Mouse (Mus musculus) embryonic facial prominence, embryonic 14.5 days (tissue): ENCODE measurements around the gene Mrpl12. TPM values are rescaled to one million over a fixed set of nuclear protein-coding genes. Genes with fewer than 3 reads are reported as not detected.
"Not testable (repeated sequence)": the region's sequence is repeated elsewhere in the genome, so short reads cannot be mapped to it uniquely, and the experiment has no call there.

Experiments
- ATAC-seq: fragments of 200-750 bp; cut with Nextera tagmentation; 2 replicates; pipeline ENCODE4 v1.8.0; 2017; ENCODE audit warnings: low read depth, moderate number of reproducible peaks, moderate TSS enrichment
- DNase-seq: peaks from one replicate; pipeline ENCODE4 v3.0.0-alpha.2; 2015; ENCODE audit warnings: low spot score
- H3K27ac ChIP-seq: fragments of 300-500 bp; sonication (generic); replicated peaks from 2 replicates; pipeline ENCODE4 v1.5.1; 2014; ENCODE audit warnings: low read depth, mild to moderate bottlenecking, low read length, moderate library complexity
- H3K27me3 ChIP-seq: fragments of 300-500 bp; sonication (generic); replicated peaks from 2 replicates; pipeline ENCODE4 v1.6.1; 2014; ENCODE audit warnings: low read length; ENCODE audit not compliant: control insufficient read depth, insufficient read depth
- H3K36me3 ChIP-seq: fragments of 300-500 bp; sonication (generic); 2 replicates; pipeline ENCODE4 v1.6.1; 2014; ENCODE audit warnings: low read length, mixed read lengths; ENCODE audit not compliant: control insufficient read depth, insufficient read depth
- H3K4me1 ChIP-seq: fragments of 300-500 bp; sonication (generic); 2 replicates; pipeline ENCODE4 v1.6.1; 2014; ENCODE audit warnings: antibody characterized with exemption, low read length; ENCODE audit not compliant: control insufficient read depth, insufficient read depth
- H3K4me2 ChIP-seq: fragments of 300-500 bp; sonication (generic); 2 replicates; pipeline ENCODE4 v1.6.1; 2014; ENCODE audit warnings: low read depth, mild to moderate bottlenecking, low read length, moderate library complexity, mixed read lengths
- H3K4me3 ChIP-seq: fragments of 300-500 bp; sonication (generic); 2 replicates; pipeline ENCODE4 v1.5.1; 2014; ENCODE audit warnings: low read depth, mild to moderate bottlenecking, low read length
- H3K9ac ChIP-seq: fragments of 300-500 bp; sonication (generic); 2 replicates; pipeline ENCODE4 v1.6.1; 2014; ENCODE audit warnings: low read depth, mild to moderate bottlenecking, low read length, moderate library complexity, mixed read lengths
- H3K9me3 ChIP-seq: fragments of 300-500 bp; sonication (generic); 2 replicates; pipeline ENCODE4 v1.6.1; 2016; ENCODE audit warnings: low read length; ENCODE audit not compliant: control insufficient read depth
- WGBS: fragments of 180-500 bp; shearing (Covaris S2); extraction: QIAGEN DNeasy Blood & Tissue Kit; methylation state at CpG from one replicate; pipeline ENCODE4 v1.1.7; 2014; 5-methylcytosine and 5-hydroxymethylcytosine counted together
- polyA plus RNA-seq: library from polyadenylated mRNA; unstranded; fragments of >200 nt; fragmentation: Nextera tagmentation; extraction: Ambion mirVana; gene quantifications from 2 replicates; pipeline ENCODE4 v1.2.1, GENCODE M21; 2014

Gene Mrpl12
- polyA plus RNA-seq, 1 experiment from 2014 or later, result 148 TPM

- DNase-seq (no peak), ATAC-seq (no peak)
- H3K9me3 ChIP-seq, result no peaks in the 10 kb centered on the region
- H3K4me1 ChIP-seq, result peaks cover 9% of the 10 kb centered on the region
- no peak overlapping the region for H3K9ac ChIP-seq
- 82% methylated on average over 9 of the region's 9 CpGs for WGBS
- H3K27ac ChIP-seq, result no peak overlapping the region
- no peaks in the 10 kb centered on the region for H3K27me3 ChIP-seq
- H3K4me2 ChIP-seq, result no peak overlapping the region
- H3K4me3 ChIP-seq, result no peak overlapping the region
- no peaks in the 10 kb centered on the region for H3K36me3 ChIP-seq
These were observed 24.0 kb downstream of the Mrpl12 start for GRCm38 (mm10) chr11:120508290-120508870.

GRCm38 (mm10) chr11:120509940-120510339, 25.5 kb downstream of the Mrpl12 start:
- H3K27me3 ChIP-seq, result no peaks in the 10 kb centered on the region
- DNase-seq (no peak), ATAC-seq (no peak)
- no peak overlapping the region for H3K9ac ChIP-seq
- H3K4me3 ChIP-seq, result no peak overlapping the region
- H3K4me2 ChIP-seq, result no peak overlapping the region
- peak overlapping the region; percentile 39; the same call in 1 of the 2 replicates for H3K27ac ChIP-seq
- 33% methylated on average over 4 of the region's 4 CpGs for WGBS
- no peaks in the 10 kb centered on the region for H3K9me3 ChIP-seq
- no peaks in the 10 kb centered on the region for H3K36me3 ChIP-seq
- peaks cover 9% of the 10 kb centered on the region for H3K4me1 ChIP-seq

- ATAC-seq (peak; percentile 42; the same call in 1 of the 2 replicates), DNase-seq (peak; percentile 60)
- Histone ChIP-seq H3K9ac (peak overlapping the region; percentile 57), H3K4me3 (peak overlapping the region; percentile 21), H3K27ac (peak overlapping the region; percentile 39), H3K4me1 (peaks cover 9% of the 10 kb centered on the region), H3K4me2 (peak overlapping the region; percentile 49), H3K36me3 (no peaks in the 10 kb centered on the region), H3K9me3 (no peaks in the 10 kb centered on the region), H3K27me3 (no peaks in the 10 kb centered on the region)
- 3% methylated on average over 16 of the region's 16 CpGs for WGBS
These were observed 26.1 kb downstream of the Mrpl12 start for GRCm38 (mm10) chr11:120510375-120511030.

GRCm38 (mm10) chr11:120512790-120513453, 28.5 kb downstream of the Mrpl12 start:
- WGBS, result 34% methylated on average over 6 of the region's 6 CpGs
- Histone ChIP-seq H3K4me3 (no peak overlapping the region), H3K9ac (no peak overlapping the region), H3K4me2 (no peak overlapping the region), H3K27ac (no peak overlapping the region), H3K9me3 (no peaks in the 10 kb centered on the region), H3K4me1 (peaks cover 9% of the 10 kb centered on the region), H3K36me3 (no peaks in the 10 kb centered on the region), H3K27me3 (no peaks in the 10 kb centered on the region)
- DNase-seq (no peak), ATAC-seq (no peak)

- not testable (repeated sequence) for H3K36me3 ChIP-seq
- 91% methylated on average over 2 of the region's 2 CpGs for WGBS
These were observed 29.8 kb downstream of the Mrpl12 start for GRCm38 (mm10) chr11:120514262-120514661.

GRCm38 (mm10) chr11:120515611-120516010, 31.2 kb downstream of the Mrpl12 start:
- peak; percentile 79 for DNase-seq
- no peak overlapping the region for H3K4me3 ChIP-seq
- H3K27me3 ChIP-seq, result no peaks in the 10 kb centered on the region
- WGBS, result 16% methylated on average over 17 of the region's 17 CpGs
- peak; percentile 71 for ATAC-seq
- H3K36me3 ChIP-seq, result no peaks in the 10 kb centered on the region
- no peak overlapping the region for H3K4me2 ChIP-seq
- peaks cover 3% of the 10 kb centered on the region for H3K4me1 ChIP-seq
- H3K9me3 ChIP-seq, result no peaks in the 10 kb centered on the region
- H3K27ac ChIP-seq, result no peak overlapping the region
- H3K9ac ChIP-seq, result no peak overlapping the region

More at GRCm38 (mm10) chr11:120514262-120514661, 29.8 kb downstream of the Mrpl12 start:
- not testable (repeated sequence) for H3K9me3 ChIP-seq, H3K9ac ChIP-seq, ATAC-seq, H3K27me3 ChIP-seq, H3K4me2 ChIP-seq, H3K27ac ChIP-seq, H3K4me1 ChIP-seq, DNase-seq, H3K4me3 ChIP-seq

GRCm38 (mm10) chr11:120517147-120517546, 32.7 kb downstream of the Mrpl12 start:
- Histone ChIP-seq H3K27ac (no peak overlapping the region), H3K4me2 (no peak overlapping the region), H3K9ac (no peak overlapping the region), H3K4me3 (no peak overlapping the region), H3K4me1 (no peaks in the 10 kb centered on the region; the same call in 1 of the 2 replicates), H3K36me3 (no peaks in the 10 kb centered on the region), H3K27me3 (no peaks in the 10 kb centered on the region), H3K9me3 (no peaks in the 10 kb centered on the region)
- WGBS, result 78% methylated on average over 4 of the region's 4 CpGs
- DNase-seq (no peak), ATAC-seq (no peak)

- peak overlapping the region; percentile 33; the same call in 1 of the 2 replicates for H3K27ac ChIP-seq
These were observed 33.6 kb downstream of the Mrpl12 start for GRCm38 (mm10) chr11:120518027-120518426.

More at GRCm38 (mm10) chr11:120518027-120518426, 33.6 kb downstream of the Mrpl12 start:
- H3K36me3 ChIP-seq, result no peaks in the 10 kb centered on the region
- H3K4me2 ChIP-seq, result no peak overlapping the region
- H3K4me3 ChIP-seq, result no peak overlapping the region
- no peak overlapping the region for H3K9ac ChIP-seq
- peak; percentile 51 for DNase-seq
- no peak for ATAC-seq
- H3K4me1 ChIP-seq, result no peaks in the 10 kb centered on the region; the same call in 1 of the 2 replicates
- H3K9me3 ChIP-seq, result no peaks in the 10 kb centered on the region
- H3K27me3 ChIP-seq, result no peaks in the 10 kb centered on the region
- WGBS, result 55% methylated on average over 6 of the region's 6 CpGs
